Mouse (Mus musculus): ENCODE results near the gene Cfap54.

Gene Cfap54

DNA sequence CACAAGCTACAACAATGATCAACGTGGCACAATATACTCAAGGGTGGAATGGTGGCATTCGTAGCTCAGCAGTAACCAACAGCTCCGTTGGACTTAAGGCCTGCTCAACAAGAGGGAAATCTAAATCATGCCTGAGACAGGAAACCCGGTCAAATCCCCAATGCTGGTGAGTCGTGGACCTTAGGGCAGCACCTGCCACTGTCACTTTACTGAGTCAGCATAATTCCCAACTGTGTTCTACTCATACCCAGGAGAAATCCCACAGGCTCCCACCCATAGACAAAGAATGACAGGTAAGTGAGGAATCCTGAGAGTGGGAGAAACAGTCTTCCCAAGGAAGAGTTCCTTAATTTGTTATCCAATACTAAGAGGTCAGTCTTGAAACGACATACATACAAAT, 147.8 kb downstream of the Cfap54 start:
- no peak for DNase-seq

DNA sequence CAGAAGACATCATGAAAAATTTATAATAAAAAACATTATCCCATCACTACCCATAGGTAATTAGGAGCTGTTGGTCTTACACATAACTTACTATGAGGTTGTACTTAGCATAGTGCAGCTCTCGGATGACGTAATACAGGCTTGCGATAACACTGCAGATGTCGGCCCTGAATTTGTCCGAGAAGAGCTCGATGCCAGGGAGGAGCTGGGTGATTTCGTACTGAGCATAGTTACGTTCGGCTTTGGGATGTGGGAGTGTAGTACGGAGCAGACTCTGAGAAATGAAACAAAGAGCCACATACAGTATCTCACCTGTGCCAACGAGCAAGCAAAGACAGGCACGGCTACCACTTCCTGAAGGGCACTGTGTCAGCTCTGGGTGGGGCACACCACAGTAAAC, 149.0 kb downstream of the Cfap54 start:
- no peak for DNase-seq

DNA sequence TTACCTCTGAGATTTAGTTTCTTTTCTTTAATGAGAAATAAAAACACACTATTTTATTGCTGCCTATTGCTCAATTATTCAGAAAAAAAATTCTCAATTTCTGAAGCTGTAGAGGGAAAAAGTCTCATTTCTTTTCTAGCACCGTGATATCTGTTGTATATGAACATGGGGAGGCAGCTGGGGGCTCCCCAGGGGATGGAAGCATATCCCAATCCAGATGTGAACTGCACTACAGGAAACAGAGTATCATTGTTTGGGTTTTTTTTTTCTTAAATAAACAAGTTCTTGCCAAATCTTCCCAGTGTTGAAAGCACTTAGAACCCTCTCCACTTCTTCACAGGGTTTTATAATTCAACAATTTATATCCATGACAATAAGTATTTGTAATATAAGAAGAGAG, 151.4 kb downstream of the Cfap54 start:
- no peak for DNase-seq

DNA sequence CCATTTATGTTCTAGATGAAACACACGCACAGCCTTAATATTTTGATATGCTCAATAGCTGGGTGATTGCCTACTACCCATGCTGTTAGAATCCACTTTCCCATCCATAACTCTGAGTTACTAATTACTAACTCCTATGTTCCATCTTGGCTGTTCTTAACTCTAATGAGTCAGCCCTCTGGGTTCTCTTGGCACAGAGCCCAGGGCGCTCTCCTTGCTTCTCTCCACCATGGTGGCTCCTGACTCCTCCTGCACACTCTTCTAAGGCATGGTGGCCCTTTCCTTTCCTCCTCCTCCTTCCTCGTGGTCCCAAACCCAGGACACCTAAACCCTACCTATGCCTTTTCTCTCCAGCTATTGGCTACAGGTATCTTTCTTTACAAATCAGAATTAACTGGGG, 153.2 kb downstream of the Cfap54 start:
- no peak for DNase-seq

DNA sequence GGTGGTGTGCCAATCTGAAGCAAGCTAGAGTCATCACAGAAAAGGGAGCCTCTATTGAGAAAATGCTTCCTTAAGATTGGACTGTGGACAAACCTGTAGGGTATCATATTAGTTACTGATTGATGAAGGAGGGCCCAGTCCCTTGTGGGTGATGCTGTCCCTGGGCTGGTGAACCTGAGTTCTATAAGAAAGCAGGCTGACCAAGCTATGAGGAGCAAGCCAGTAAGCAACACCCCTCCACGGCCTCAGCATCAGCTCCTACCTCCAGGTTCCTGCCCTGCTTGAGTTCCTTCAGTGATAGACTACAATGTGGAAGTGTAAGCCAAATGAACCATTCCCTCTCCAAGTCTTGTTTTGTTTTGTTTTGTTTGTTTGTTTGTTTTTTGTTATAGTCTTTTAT, 162.9 kb downstream of the Cfap54 start:
- DNase-seq, result no peak

DNA sequence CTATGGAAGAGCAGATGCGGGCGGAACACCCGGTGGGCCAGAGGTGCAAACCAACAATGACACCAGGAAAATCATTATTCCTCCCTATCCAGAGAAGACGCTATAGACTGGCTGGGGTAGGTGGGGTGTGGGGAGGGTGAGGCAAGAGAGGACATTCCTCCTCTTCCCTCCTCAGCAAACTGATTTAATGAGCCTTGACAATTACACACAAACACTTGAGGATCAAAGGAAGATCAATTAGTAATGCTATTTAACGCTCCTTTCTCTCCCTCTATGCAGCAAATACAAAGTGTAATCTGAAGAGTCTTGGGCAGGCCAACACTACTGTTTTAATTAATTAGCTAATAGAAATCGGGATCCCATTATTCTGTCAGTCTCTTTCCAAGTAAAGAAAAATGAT, 174.2 kb downstream of the Cfap54 start:
- DNase-seq, result no peak

DNA sequence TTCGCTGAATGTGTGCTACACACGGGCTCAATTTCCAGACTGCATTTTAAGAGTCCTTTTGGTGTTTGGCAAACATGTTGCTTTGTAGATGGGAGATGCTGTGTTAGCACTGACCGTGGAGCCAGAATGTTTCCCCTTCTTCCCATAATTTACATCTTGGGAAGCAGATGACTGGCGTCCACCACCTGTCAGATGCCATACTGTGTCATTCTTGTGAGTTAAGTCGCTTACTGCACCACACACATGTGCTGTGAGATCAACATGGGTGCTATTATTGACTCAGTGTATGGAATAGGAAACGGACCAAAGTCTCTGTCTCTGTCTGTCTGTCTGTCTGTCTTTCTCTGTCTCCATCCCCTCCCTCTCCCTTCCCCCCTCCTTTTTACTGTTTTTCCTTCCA, 193.0 kb downstream of the Cfap54 start:
- no peak for DNase-seq

DNA sequence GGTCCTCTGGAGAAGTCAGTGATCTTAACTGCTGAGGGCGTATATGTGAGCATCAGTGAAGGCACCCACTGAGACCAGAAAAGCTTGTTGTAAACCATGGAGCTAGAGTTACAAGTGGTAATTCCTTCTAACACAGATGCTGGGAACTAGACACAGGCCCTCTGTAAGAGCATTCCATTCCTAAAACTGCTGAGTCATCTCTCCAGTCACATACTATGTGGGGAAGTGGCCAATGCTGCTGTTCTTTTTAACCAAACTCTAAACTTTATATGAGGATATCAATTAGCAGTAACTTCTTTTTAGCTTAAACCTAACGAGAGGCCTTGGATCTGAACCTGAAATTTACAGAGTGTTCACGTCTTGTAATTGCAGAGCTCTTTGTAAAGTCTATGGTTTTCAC, 203.4 kb downstream of the Cfap54 start:
- no peak for DNase-seq

DNA sequence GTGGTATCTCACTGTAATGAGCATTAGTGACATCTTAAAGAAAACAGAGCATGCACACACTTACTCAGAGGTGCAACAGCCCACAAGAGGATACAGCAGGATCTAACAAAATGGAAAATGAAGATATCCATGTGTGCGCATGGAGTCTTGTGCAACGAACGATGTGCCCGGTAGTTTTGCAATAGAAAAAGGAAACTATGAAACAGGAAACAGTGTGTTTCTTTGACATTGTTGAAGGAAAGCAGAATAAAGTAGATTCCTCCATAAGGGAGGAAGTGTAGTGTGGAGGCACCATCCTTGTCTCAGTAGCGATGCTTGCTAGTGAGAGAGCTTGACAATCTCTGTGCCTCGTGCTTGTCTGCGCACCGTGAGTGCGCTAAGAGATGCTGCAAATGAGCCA, 240.4 kb downstream of the Cfap54 start:
- no peak for DNase-seq

DNA sequence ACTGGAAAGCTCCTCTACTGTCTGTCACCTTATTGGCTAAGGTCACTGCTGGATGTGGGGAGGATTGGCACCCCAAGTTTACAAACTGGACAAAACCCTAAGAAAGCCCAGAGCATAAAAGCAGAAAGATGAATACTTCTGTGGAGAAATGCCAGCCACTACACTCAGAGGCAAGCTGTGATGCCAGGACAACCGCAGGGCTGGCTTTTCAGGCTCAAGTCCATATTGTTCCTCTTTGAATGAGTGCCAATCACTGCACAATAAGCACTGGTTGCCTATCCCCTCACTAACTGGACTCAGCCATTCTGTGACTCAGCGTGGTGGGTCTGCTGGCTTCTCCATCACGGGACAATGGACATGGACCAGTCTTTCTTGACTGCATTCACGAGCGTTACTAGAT, 243.8 kb downstream of the Cfap54 start:
- no peak for DNase-seq

DNA sequence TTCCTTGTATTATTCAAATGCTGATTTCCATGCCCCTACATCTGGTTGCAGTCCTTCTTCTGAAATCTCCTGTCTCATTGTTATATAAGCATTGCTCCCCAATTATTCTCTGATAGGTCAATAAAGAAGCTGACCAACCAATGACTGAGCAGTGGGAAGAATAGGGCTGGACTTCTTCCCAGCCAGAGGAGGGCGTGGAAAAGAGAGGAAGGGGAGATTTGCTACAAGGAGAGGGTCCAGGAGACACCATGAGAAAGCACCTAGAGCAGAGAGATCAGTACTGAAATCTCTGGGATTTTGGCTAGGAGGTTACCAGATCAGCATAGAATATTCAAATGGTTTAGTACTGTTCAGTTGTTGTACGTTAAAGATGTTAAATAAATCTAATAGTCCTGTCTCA, 244.4 kb downstream of the Cfap54 start:
- no peak for DNase-seq

DNA sequence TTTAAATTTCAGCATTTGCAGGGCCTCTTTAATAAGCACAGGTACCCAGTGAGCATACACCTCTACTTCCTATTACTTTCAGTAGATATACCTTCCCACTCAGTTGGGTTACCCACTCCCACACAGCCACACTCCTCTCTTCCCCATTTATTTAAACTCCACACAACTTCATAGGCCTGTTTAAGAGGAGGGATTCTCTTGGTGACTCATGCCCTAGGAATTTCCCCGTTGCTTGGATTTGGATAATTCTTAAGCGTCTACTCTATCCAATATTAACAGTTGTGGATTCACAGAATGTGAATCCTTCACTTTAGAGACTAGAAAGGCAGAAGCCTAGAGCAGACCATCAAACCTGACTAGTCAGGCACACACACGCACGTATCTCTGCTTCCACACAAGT, 259.9 kb downstream of the Cfap54 start:
- no peak for DNase-seq

DNA sequence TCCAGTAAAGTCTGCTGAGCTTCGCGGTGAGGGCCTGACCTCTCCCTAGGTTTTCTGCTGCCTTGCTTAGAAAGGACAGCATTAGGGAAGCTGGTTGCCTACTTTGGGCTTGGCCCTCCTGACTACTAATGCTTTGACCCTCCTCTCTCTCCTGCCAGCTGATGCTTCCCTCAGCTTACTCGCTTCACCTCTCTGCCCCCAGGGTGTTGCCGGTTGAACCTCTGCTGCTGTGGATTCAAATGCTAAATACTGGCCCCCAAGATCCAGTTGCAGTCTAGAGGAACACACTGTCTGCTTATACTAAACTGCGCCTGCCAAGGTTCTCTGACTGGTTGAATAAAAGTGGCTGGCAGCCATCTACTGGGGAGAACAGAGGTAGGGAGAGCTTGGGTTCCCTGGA, 263.2 kb downstream of the Cfap54 start:
- no peak for DNase-seq

DNA sequence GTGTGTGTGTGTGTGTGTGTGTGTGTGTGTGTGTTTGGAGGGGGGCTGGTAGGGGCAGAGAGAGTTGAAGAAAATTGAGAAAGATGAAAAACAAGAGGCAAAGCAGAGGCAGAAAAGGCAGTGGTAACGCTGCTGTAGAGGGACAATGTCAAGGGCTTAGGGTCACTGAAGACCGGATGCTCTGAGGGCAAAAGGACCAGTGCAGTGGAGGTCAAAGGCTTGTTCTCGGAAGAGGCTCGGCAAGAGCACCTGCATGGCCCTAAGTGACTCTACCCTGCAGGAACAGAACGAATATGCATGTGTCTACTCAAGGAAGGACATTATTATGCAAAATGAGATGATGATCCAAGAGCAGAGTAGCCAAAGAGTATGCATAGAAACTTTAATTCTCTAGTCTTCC, 264.5 kb downstream of the Cfap54 start:
- no peak for DNase-seq

DNA sequence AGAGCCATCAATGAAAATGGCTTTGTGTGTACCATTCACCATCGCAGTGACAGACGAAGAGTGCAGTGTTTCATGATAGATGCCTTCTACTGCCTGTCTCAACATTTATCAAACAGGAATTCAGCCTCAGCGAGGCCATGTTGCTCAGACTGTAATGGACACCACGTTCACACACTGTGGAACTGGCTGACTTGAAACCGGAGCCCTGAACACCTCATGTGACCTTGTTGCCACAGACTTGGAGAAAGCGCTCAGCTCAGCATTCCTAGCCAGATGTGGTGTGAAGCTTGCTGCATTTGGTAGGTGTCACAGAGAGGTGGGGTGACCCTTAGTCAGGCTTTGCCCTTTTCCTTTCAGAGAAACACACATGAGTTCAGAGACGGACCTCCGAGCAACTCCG, 270.5 kb downstream of the Cfap54 start:
- DNase-seq, result no peak

DNA sequence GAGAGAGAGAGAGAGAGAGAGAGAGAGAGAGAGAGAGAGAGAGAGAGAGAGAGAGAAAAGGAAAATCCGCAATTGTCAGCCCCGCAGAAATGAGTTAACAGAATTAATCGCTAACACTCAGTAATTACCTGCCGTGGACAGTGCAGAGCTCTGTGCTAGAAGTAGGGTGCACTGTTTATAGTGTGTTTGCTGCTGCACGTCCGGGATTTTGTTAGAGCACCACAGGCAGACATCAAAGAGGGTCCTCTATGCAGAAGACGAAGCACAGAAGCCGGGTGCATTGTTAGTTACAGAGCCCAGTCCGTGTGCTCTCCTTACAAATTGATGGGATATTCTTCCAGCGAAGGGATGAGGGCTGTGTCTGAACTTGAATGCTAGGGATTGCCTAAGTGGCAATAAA, 289.5 kb downstream of the Cfap54 start:
- DNase-seq, result no peak

DNA sequence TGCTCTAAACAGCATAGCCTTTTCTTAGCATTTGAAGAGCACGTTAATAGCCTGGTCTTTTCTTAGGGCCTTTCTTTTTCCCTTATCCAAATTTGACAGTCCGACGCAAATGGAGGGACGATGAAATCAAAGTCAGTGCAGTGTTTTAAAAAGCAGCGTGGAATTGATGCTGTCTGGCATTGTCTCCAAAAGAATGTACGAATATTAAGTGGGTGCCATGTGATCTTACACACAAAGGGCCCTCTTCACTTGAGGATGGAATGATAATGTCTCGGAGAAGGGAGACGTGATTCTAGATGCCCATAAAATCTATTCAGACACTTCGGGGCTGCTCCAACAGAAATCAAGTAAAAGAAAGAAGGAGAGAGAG, 289.9 kb downstream of the Cfap54 start:
- no peak for DNase-seq

DNA sequence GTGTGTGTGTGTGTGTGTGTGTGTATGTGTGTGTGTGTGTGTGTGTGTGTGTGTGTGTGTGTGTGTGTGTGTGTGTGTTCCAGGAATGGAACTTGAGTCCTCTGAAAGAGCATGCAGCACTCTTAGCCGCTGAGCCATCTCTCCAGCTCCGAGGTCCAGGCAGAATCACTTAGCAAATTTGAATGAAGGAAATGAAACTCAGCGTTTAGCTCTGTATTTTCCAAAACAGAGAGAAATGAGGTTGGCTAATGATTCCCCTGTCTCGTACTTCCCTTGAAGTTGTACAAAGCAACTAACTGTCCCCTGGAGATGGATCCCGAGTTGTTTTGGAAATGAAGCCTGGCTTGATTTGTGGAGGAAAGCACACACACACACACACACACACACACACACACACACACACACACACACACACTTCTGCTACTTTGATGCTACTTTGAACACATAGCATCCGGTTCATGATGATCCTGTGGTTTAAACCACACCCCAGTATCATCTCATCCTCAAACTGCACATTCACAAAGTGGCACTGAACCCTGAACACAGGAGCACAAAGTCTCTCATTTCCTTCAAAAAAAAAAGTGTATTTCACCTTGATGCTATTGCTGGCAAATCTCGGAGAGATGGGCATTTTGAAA, 290.4 kb downstream of the Cfap54 start:
- no peak for DNase-seq

DNA sequence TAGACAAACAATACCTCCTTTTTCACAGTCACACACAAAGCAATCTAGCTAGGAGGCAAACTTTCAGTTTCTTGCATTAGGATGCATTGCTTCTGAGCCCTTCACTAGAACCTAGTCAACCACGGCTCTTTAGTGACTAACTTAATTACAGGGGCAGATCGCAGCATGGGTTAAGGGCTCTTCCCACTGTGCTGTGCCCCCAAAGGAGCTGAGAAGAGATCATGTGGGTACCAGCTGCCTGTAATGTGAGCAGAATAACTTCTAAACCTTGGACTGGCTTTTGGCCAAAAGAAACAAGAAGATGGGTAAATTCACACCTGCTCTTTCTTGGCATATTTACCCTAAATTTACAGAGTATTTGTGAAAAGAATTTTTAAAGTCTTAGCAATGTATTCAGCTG, 291.2 kb downstream of the Cfap54 start:
- DNase-seq, result no peak

DNA sequence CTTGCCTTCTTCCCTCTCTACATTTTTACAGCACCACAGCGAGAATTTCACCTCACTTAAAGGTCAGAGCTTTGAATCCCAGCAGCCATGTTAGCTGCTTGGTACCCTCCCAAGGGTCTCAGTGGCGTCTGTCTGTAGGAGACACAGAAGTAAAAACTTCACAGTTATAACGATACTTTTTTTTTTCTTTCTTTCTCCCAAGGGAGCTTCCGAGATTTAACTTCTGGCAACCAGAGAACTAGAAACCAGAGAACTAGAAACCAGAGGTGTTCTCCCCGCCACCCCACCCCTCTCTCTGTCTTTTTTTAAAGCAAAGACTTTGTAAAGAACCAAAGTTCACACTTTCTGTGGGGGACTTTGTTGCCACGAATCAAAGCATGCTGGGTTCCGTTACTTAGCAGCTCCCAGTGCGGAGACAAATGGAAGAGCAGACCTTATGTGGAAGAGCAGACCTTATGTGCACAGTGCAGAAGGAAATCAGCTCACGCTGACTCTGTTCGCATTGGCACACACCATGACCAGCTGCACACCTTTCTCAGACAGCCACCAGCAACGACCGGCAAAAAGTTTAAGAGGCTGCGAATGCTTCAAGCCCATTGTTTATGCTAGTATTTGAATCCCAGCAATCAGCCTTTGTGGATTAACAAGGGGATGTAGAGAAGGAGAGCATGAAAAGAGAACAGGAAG, 292.9 kb downstream of the Cfap54 start:
- DNase-seq, result no peak

DNA sequence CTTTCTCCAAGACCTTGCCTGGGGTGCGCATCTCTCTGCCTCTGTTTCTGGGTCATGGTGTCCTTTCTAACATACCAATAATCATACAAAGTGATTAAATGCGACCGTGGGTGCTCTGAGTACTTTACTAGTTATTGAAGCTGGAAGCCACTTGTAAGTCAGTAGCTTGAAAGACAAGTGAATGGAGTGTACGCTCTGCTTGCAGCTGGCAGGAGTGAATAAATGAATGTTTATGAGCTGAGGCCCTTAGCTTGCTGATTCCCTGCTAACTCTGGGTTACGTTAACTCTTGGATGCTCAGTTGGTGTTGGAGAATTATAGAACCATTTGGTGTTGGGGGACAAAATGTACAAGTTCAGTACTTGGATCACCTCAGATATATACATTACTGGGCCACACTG, 298.7 kb downstream of the Cfap54 start:
- no peak for DNase-seq

DNA sequence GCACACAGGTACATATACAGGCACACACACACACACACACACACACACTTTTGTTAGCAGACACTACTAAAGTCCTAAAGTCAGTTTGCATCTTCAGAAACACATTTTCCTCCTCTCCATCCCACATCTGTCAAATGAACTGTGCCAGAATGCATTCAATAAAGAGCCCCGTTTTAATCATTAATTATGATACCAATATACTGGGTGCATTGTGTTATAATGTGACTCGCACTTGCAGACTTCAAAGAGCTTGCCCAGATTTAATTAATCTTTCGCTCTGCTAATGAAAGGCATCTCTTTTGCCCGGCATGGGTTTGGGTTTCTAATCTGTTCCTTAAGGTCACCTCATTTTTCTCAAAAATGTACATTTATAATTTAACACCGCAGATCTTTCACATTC, 327.1 kb downstream of the Cfap54 start:
- DNase-seq, result no peak

DNA sequence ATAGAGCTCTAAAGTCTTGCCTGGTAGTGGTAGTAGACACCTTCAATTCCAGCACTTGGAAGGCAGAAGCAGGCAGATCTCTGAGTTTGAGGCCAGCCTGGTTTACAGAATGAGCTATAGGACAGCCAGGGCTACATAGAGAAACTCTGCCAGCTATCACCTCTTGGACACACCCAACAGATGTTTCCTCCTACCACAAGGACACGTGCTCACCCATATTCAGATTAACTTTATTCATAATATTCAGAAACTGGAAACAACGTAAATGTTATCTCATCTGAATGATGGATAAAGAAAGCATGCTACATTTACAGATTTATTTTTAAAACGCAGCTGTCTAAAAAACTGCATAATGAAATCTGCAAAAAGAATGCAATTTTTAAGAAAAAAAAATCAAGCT, 351.1 kb downstream of the Cfap54 start:
- no peak for DNase-seq

DNA sequence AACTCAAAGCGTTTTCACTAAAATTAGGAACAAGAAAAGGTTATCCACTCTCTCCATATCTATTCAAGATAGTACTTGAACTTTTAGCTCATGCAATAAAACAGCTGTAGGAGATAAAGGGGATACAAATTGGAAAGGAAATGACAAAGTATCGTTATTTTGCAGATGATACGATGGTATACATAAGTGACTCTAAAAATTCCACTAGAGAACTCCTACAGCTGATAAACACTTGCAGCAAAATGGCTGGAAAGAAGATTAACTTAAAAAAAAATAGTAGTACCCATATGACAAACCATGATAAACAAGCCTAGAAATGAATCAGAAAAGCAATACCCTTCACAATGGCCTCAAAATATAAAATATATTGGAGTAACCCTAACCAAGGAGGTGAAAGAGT, 352.7 kb downstream of the Cfap54 start:
- no peak for DNase-seq

Measured in lung, postnatal 36 days (tissue).